Mouse (Mus musculus) kidney, embryonic 15.5 days (tissue): ENCODE results near the gene C2cd5. TPM values are rescaled to one million over a fixed set of nuclear protein-coding genes. Genes with fewer than 3 reads are reported as not detected.
A peak's percentile ranks its signal among the peaks of the same experiment; 100 is the strongest.

Experiments used
- ATAC-seq: fragments of 200-750 bp; cut with Nextera tagmentation; replicated peaks from 2 replicates; pipeline ENCODE4 v1.8.0; 2017; ENCODE audit warnings: moderate TSS enrichment; ENCODE audit not compliant: low FRiP score
- H3K27ac ChIP-seq: fragments of 300-500 bp; sonication (generic); 2 replicates; pipeline ENCODE4 v1.5.1; 2015; ENCODE audit warnings: mild to moderate bottlenecking, inconsistent platforms
- H3K27me3 ChIP-seq: fragments of 300-500 bp; sonication (generic); 2 replicates; pipeline ENCODE4 v1.6.1; 2015; ENCODE audit warnings: inconsistent platforms
- H3K36me3 ChIP-seq: fragments of 300-500 bp; sonication (generic); 2 replicates; pipeline ENCODE4 v1.6.1; 2015; ENCODE audit warnings: inconsistent platforms
- H3K4me1 ChIP-seq: fragments of 300-500 bp; sonication (generic); 2 replicates; pipeline ENCODE4 v1.6.1; 2015; ENCODE audit warnings: inconsistent platforms
- H3K4me2 ChIP-seq: fragments of 300-500 bp; sonication (generic); 2 replicates; pipeline ENCODE4 v1.6.1; 2015; ENCODE audit warnings: moderate library complexity, mild to moderate bottlenecking, inconsistent platforms
- H3K4me3 ChIP-seq: fragments of 300-500 bp; sonication (generic); replicated peaks from 2 replicates; pipeline ENCODE4 v1.5.1; 2015; ENCODE audit warnings: mild to moderate bottlenecking, inconsistent platforms
- H3K9ac ChIP-seq: fragments of 300-500 bp; sonication (generic); 2 replicates; pipeline ENCODE4 v1.6.1; 2015; ENCODE audit warnings: mild to moderate bottlenecking, inconsistent platforms
- H3K9me3 ChIP-seq: fragments of 300-500 bp; sonication (generic); replicated peaks from 2 replicates; pipeline ENCODE4 v1.6.1; 2016; ENCODE audit warnings: inconsistent platforms
- WGBS: fragments of 180-500 bp; shearing (Covaris S2); methylation state at CpG from one replicate; pipeline ENCODE4 v1.1.7; 2015; ENCODE audit warnings: mixed read lengths; 5-methylcytosine and 5-hydroxymethylcytosine counted together
- polyA plus RNA-seq: library from polyadenylated mRNA; unstranded; fragments of >200 nt; fragmentation: Nextera tagmentation; extraction: Ambion mirVana; gene quantifications from 2 replicates; pipeline ENCODE4 v1.2.1, GENCODE M21; 2015

The C2cd5 gene
- polyA plus RNA-seq, 1 experiment from 2014 or later: 34.3 TPM

DNA sequence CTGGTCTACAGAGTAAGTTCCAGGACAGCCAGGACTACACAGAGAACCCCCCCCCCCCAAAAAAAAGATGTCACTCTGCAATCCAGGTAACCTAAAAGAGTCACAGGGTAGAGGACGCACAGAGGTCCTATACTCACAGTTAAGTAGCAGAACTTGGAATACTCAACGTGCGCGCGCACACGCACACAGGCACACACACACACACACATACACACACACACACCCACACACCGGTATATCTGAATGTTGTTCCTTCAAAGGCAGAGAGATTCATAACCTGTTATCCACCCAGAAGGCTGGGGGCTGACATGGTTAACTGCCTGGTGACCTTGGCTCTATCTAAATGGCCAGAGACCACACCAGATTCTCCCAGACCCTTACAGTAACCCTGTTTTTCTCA lies 36.7 kb upstream of the C2cd5 start:
- no peak for ATAC-seq
- no peaks in the 10 kb centered on the region for H3K4me1 ChIP-seq
- WGBS: 93% methylated on average over 7 of the region's 7 CpGs
- H3K9ac ChIP-seq: no peak overlapping the region
- no peaks in the 10 kb centered on the region for H3K36me3 ChIP-seq
- no peaks in the 10 kb centered on the region for H3K9me3 ChIP-seq
- H3K4me3 ChIP-seq: no peak overlapping the region
- H3K4me2 ChIP-seq: no peak overlapping the region
- H3K27me3 ChIP-seq: no peaks in the 10 kb centered on the region
- H3K27ac ChIP-seq: no peak overlapping the region

DNA sequence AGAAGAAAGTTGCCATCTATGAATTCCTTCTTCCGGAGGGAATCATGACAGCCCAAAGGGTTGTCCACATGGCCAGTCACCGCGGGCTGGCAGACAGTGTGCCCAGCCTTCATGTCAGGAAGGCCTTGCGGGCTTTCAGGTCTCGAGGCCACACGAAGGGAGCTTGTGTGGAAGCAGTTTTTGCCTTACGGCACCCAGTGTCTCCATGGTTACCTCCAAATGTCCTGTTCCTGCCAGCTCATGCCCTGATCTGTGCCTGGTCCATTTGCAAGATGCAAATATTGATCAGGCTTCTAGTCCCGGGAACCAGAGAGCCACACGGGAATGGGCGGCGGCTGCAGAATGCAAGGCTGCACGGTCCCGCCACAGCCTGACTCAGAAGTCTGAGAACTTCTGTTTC lies 35.2 kb upstream of the C2cd5 start:
- ATAC-seq: no peak
- Histone ChIP-seq H3K27ac (no peak overlapping the region), H3K27me3 (no peaks in the 10 kb centered on the region), H3K9me3 (peaks cover 5% of the 10 kb centered on the region), H3K4me3 (no peak overlapping the region), H3K36me3 (no peaks in the 10 kb centered on the region), H3K4me2 (no peak overlapping the region), H3K4me1 (0 out of 2 replicates have a peak, but pooled peaks cover 2% of the 10 kb centered on the region), H3K9ac (no peak overlapping the region)
- WGBS: 83% methylated on average over 13 of the region's 13 CpGs

DNA sequence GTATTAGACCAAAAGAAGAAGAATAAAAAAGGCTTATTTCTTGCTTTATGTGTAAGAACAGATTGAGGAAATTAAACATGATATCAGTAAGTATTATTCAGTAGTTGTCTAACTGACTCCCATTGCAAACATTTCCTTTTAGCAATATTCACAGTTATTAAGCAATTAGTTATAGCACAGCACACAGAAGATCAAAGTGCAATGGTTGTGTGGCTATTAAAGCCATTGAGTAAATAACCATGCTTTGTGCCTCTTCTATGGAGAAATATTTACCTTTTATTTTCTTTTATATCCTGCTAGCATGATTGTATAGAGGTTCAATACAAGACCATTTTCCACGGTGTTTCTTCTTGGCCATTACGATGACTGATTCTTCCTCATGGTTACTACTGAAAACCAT lies 33.2 kb upstream of the C2cd5 start:
- Histone ChIP-seq H3K4me1 (0 out of 2 replicates have a peak, but pooled peaks cover 2% of the 10 kb centered on the region), H3K27me3 (no peaks in the 10 kb centered on the region), H3K4me3 (no peak overlapping the region), H3K36me3 (no peaks in the 10 kb centered on the region), H3K9me3 (peaks cover 5% of the 10 kb centered on the region), H3K9ac (no peak overlapping the region), H3K4me2 (no peak overlapping the region), H3K27ac (no peak overlapping the region)
- 94% methylated on average over 2 of the region's 2 CpGs for WGBS
- no peak for ATAC-seq

DNA sequence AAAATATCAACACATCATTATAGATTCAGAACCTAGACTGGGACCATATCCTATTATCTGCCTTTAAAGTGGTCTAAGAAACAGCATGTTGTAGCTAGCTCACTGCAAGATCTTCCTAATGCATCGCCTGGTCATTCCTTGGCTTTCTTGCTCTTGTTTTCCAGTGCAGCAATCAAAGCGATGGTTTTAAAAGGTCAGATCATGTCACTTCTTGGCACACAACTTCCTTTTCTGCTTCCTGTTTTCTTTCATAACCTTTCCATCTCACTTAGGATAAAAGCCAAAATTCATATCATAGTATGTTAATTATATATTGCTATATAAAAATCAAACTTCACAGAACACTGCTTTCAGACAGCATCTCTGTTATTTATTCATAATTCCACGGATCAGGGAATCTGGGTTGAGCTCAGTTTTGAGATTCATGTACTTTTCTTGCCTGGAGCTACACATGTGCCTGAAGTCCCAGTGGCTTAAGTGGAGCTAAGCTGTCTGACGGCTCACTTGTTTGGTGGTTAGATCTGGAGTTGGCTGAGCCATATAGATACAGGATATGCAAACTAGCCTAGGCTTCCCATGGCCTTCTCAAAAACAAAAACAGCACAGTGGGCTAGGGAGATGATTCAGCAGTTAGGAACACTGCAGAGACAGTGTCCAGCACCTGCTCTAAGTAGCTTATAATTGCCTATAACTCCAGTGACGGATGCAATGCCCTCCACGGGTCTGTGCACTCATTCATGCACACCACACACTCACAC lies 32.1 kb upstream of the C2cd5 start:
- H3K27ac ChIP-seq: no peak overlapping the region
- no peak for ATAC-seq

DNA sequence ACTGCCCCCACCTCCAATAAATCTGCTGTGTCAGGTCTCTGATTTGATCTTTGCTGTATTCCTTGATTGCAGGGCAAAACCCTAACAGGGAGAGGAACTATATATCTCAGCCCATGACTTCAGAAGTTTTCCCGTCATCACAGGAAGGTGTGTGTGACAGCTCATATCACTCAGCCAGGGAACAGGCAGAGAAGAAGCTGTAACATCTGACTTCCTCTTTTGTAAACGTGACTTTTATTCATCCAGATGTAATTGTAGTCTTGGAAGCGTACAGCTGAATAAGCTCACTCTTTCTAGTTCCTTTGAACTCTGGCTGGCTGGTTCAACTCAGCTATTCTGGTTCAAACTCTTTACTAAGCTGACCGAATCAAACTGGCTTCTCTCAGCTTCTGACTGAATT lies 30.5 kb upstream of the C2cd5 start:
- ATAC-seq: no peak
- no peak overlapping the region for H3K9ac ChIP-seq
- no peak overlapping the region for H3K4me3 ChIP-seq
- 0 out of 2 replicates have a peak, but pooled peaks cover 2% of the 10 kb centered on the region for H3K4me1 ChIP-seq
- peaks cover 5% of the 10 kb centered on the region for H3K9me3 ChIP-seq
- WGBS: 78% methylated on average over 4 of the region's 4 CpGs
- H3K4me2 ChIP-seq: no peak overlapping the region
- no peaks in the 10 kb centered on the region for H3K27me3 ChIP-seq
- no peaks in the 10 kb centered on the region for H3K36me3 ChIP-seq
- no peak overlapping the region for H3K27ac ChIP-seq

More for the DNA sequence above, 32.1 kb upstream of the C2cd5 start:
- Histone ChIP-seq H3K4me1 (0 out of 2 replicates have a peak, but pooled peaks cover 2% of the 10 kb centered on the region), H3K4me3 (no peak overlapping the region), H3K4me2 (no peak overlapping the region), H3K27me3 (no peaks in the 10 kb centered on the region), H3K9ac (no peak overlapping the region), H3K36me3 (no peaks in the 10 kb centered on the region), H3K9me3 (peaks cover 5% of the 10 kb centered on the region)
- 65% methylated on average over 6 of the region's 6 CpGs for WGBS

DNA sequence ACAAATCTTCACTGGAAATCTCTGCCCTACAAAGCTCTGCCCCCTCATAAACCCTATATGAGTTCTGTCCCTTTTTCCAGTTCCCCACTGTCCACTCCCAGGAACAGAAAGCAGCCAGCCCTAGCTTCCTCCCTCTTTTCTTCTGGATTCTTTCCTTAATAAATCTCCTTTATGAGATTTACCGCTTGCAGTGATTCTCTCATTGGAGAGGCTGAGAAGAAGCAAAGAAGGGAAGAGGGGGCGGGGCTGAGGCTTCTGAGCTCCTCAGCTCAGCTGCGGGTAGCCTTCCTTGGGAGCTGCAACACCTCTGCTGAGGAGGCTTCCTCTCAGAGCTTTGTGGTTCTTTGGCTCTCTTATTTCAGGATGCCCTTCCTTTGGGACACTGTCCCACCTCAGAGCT lies 30.0 kb upstream of the C2cd5 start:
- WGBS: 71% methylated on average over 3 of the region's 3 CpGs
- no peak for ATAC-seq

DNA sequence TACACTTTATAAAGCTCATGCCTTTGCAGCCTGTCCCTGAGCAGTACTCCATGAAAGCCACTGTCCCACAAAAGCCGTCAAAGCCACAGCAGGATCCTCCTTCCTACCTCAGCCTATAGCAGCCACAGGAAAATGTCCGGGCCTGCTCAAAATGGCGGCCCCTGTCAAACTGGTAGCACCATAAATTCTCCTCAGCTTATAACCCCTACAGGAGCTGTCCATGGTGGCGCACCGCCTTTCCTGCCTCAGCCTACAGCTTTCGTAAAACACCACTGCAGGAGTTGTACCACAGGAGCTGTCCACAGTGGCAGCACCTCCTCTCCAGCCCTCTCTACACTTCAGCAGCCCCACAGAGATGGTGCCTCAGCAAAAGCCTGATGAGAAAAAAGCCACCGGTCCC lies 29.5 kb upstream of the C2cd5 start:
- Histone ChIP-seq H3K27me3 (no peaks in the 10 kb centered on the region), H3K4me2 (no peak overlapping the region), H3K4me1 (0 out of 2 replicates have a peak, but pooled peaks cover 2% of the 10 kb centered on the region), H3K9me3 (peaks cover 5% of the 10 kb centered on the region), H3K9ac (no peak overlapping the region), H3K36me3 (no peaks in the 10 kb centered on the region), H3K27ac (no peak overlapping the region), H3K4me3 (no peak overlapping the region)
- WGBS: 92% methylated on average over 7 of the region's 7 CpGs
- ATAC-seq: no peak

More for the DNA sequence above, 30.0 kb upstream of the C2cd5 start:
- H3K4me2 ChIP-seq: no peak overlapping the region
- H3K27ac ChIP-seq: no peak overlapping the region
- no peak overlapping the region for H3K9ac ChIP-seq
- no peaks in the 10 kb centered on the region for H3K27me3 ChIP-seq
- no peaks in the 10 kb centered on the region for H3K36me3 ChIP-seq
- H3K4me1 ChIP-seq: 0 out of 2 replicates have a peak, but pooled peaks cover 2% of the 10 kb centered on the region
- peaks cover 5% of the 10 kb centered on the region for H3K9me3 ChIP-seq
- H3K4me3 ChIP-seq: no peak overlapping the region

DNA sequence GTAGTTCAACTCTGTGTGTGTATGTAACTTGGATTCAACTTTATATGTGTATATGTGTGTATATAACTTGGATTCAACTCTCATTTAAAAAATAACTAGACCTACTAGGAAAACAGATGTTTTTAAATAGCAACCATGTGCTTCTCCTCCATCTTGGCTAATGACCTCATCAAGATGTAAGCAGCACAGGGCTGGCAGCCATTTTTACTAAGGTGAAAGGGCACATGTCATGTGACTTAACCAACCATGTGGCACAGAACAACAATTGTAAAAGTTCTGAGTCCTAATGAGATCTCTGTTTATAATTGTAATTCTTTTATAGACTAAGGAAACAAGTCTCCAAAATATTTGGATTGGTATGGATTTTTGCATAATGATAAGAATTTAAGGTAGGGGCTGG lies 25.8 kb upstream of the C2cd5 start:
- H3K9ac ChIP-seq: no peak overlapping the region
- H3K27ac ChIP-seq: no peak overlapping the region
- no peaks in the 10 kb centered on the region for H3K36me3 ChIP-seq
- H3K4me2 ChIP-seq: no peak overlapping the region
- H3K4me1 ChIP-seq: no peaks in the 10 kb centered on the region
- ATAC-seq: no peak
- H3K27me3 ChIP-seq: no peaks in the 10 kb centered on the region
- peaks cover 5% of the 10 kb centered on the region for H3K9me3 ChIP-seq
- H3K4me3 ChIP-seq: no peak overlapping the region

DNA sequence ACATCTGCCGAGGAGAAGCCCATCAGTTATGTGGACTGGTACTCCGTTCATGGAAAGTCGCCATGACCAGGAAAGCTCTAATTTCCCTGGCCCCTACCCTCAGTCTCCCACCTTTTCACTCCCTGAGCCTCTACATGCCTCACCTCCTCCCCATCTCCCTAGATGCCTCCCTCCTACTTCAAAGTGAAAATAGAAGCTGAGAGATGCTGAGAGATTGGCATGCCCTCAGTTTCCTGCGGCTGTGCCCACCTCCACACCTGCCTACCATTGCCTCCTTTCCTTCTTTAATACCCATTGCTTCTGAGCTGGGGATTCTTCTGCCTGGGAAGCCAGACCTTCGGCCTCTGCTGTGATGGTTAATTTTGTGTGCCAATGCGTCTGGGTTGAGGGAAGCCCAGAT lies 19.4 kb upstream of the C2cd5 start:
- Histone ChIP-seq H3K4me1 (peaks cover 9% of the 10 kb centered on the region), H3K4me3 (no peak overlapping the region), H3K9ac (no peak overlapping the region), H3K36me3 (no peaks in the 10 kb centered on the region), H3K27ac (no peak overlapping the region), H3K4me2 (no peak overlapping the region), H3K9me3 (peaks cover 4% of the 10 kb centered on the region; the same call in 1 of the 2 replicates), H3K27me3 (no peaks in the 10 kb centered on the region)
- 90% methylated on average over 6 of the region's 6 CpGs for WGBS
- no peak for ATAC-seq

DNA sequence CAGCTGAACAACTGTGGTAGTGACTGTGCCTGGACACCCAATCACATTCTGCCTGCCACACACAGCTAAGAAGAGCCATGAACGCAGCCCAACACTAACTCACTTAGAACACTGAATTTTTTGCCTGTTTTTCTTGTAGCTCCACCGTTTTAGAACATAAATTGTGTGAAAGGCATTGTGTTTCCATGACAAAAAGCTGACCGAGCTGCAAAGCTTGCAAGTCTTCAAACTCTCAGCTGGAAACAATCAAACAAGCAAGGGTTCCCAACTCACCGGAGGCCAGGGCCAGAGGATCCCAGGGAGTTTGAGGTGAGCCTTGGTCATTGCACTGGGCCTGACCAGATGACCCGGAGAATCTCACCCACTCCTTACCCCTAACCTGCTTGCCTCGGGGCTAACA lies 16.8 kb upstream of the C2cd5 start:
- Histone ChIP-seq H3K27me3 (no peaks in the 10 kb centered on the region), H3K27ac (no peak overlapping the region), H3K9ac (no peak overlapping the region), H3K9me3 (peaks cover 4% of the 10 kb centered on the region; the same call in 1 of the 2 replicates), H3K36me3 (no peaks in the 10 kb centered on the region), H3K4me3 (no peak overlapping the region), H3K4me1 (peaks cover 10% of the 10 kb centered on the region), H3K4me2 (no peak overlapping the region)
- ATAC-seq: no peak
- 60% methylated on average over 6 of the region's 6 CpGs for WGBS

DNA sequence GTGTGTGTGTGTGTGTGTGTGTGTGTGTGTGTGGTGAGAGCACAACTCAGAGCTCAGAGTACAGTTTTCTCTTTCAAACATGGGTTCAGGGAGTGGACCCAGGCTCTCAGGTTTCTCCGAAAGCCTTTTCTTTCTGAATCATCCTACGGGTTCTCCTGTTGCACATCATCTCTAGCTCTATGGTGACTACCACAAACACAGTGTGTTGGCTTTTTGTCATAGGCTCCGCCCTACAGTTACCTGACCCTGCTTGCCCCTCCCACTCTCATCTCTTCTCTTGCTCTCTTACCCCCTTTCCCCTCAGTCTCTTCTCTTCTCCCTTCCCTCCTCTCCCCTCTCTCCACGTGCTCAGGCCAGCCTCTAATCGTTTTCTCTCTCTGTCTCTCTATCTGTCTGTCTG lies 15.6 kb upstream of the C2cd5 start:
- no peaks in the 10 kb centered on the region for H3K36me3 ChIP-seq
- no peak overlapping the region for H3K4me3 ChIP-seq
- no peaks in the 10 kb centered on the region for H3K27me3 ChIP-seq
- no peak overlapping the region for H3K4me2 ChIP-seq
- H3K4me1 ChIP-seq: peaks cover 10% of the 10 kb centered on the region
- peaks cover 2% of the 10 kb centered on the region; the same call in 1 of the 2 replicates for H3K9me3 ChIP-seq
- 69% methylated on average over 5 of the region's 5 CpGs for WGBS
- ATAC-seq: peak; percentile 5; the same call in 1 of the 2 replicates
- H3K9ac ChIP-seq: no peak overlapping the region
- H3K27ac ChIP-seq: peak overlapping the region; percentile 75

DNA sequence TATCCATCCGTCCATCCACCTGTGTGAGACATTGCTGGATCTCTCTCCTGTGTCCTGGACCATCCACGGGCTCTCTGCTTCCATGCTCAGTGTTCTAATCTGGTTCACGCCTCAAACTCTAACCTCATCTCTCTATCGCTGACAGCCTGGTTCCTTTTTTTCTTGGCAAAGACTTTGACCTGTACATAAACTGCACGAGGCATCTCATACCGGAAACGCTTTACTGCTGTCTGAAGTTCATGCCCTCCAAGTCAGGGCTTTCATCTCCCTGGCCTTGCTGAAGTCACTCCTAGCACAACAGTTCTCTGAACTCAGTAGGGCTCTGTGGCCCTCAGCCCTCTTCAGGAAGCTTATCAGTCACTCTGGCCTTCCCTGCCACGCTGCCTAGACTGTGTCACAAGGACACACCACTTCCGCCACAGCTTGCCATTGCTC lies 15.1 kb upstream of the C2cd5 start:
- H3K9ac ChIP-seq: no peak overlapping the region
- peak overlapping the region; percentile 75 for H3K27ac ChIP-seq
- H3K4me1 ChIP-seq: peaks cover 10% of the 10 kb centered on the region
- no peaks in the 10 kb centered on the region for H3K36me3 ChIP-seq
- 0 out of 2 replicates have a peak overlapping the region, but pooled peaks have one; percentile 1 for H3K4me2 ChIP-seq
- WGBS: 44% methylated on average over 9 of the region's 9 CpGs
- ATAC-seq: peak; percentile 70
- H3K4me3 ChIP-seq: no peak overlapping the region
- H3K27me3 ChIP-seq: no peaks in the 10 kb centered on the region
- no peaks in the 10 kb centered on the region for H3K9me3 ChIP-seq
